Comparison of ENCODE assay signal across 8 mouse cellular contexts in genomic region chr11:29129862-29130384, GRCm38 (mm10). TPM values are rescaled to one million over a fixed set of nuclear protein-coding genes. Genes with fewer than 3 reads are reported as not detected.
DNase-seq lines count a peak whose midpoint lies in the region; ATAC-seq and TF ChIP-seq lines count a peak whose summit lies in the region.

No protein-coding gene starts in this region.

- H3K9ac ChIP-seq in hindbrain, embryonic 15.5 days: peak overlapping the region; percentile 87

- DNase-seq in kidney, adult 2 months: no peak
- DNase-seq in kidney, adult 8-10 months: no peak
- DNase-seq in midbrain, embryonic 10.5 days (ENCODE audit: low spot score): no peak
- no peak for DNase-seq in ovary, postnatal 14 days (ENCODE audit: low spot score)
- DNase-seq in Muller cell, postnatal 12 days (ENCODE audit: inconsistent ontology term): no peak

- H3K36me3 ChIP-seq in kidney, adult 2 months (ENCODE audit: control insufficient read depth, insufficient read depth, low read length): no peaks in the 10 kb centered on the region; the same call in 1 of the 2 replicates
- peaks cover 25% of the 10 kb centered on the region for H3K36me3 ChIP-seq in E14TG2a.4 (ENCODE audit: insufficient read depth, low read length)
- peaks cover 15% of the 10 kb centered on the region for H3K36me3 ChIP-seq in hindbrain, embryonic 15.5 days
- H3K36me3 ChIP-seq in midbrain, embryonic 10.5 days: peaks cover 15% of the 10 kb centered on the region

- H3K9me3 ChIP-seq in E14TG2a.4 (ENCODE audit: low read length): peaks cover 7% of the 10 kb centered on the region; the same call in 1 of the 2 replicates
- H3K9me3 ChIP-seq in hindbrain, embryonic 15.5 days: no peaks in the 10 kb centered on the region
- no peaks in the 10 kb centered on the region for H3K9me3 ChIP-seq in midbrain, embryonic 10.5 days (replicated peaks)

- H3K27ac ChIP-seq in kidney, adult 2 months (ENCODE audit: insufficient read depth, low read depth, low read length): no peak overlapping the region
- H3K27ac ChIP-seq in brown adipose tissue, adult 24 weeks (replicated peaks; ENCODE audit: low read depth, low read length): no peak overlapping the region
- peak overlapping the region; percentile 82 for H3K27ac ChIP-seq in hindbrain, embryonic 15.5 days (replicated peaks)
- peak overlapping the region; percentile 92 for H3K27ac ChIP-seq in midbrain, embryonic 10.5 days (replicated peaks)

- TF ChIP-seq POLR2A in kidney, adult 2 months (IDR thresholded peaks at IDR 0.05; ENCODE audit: low read depth, low read length): no peak

- H3K4me3 ChIP-seq in kidney, adult 2 months (ENCODE audit: insufficient read depth, low read depth, low read length): peak overlapping the region; percentile 82
- H3K4me3 ChIP-seq in E14TG2a.4 (replicated peaks; ENCODE audit: low read length): peak overlapping the region; percentile 92
- peak overlapping the region; percentile 80 for H3K4me3 ChIP-seq in brown adipose tissue, adult 24 weeks (ENCODE audit: insufficient read depth, low read depth, low read length)
- H3K4me3 ChIP-seq in hindbrain, embryonic 15.5 days: peak overlapping the region; percentile 98
- peak overlapping the region; percentile 86 for H3K4me3 ChIP-seq in midbrain, embryonic 10.5 days

- peak overlapping the region; percentile 78 for H3K4me2 ChIP-seq in hindbrain, embryonic 15.5 days

- no peak for TF ChIP-seq CTCF in kidney, adult 2 months (conservative IDR thresholded peaks at IDR 0.05; ENCODE audit: insufficient read depth, insufficient read length, low read depth, low read length)
- no peak for TF ChIP-seq CTCF in E14TG2a.4 (conservative IDR thresholded peaks at IDR 0.05; ENCODE audit: low read length)

- H3K4me1 ChIP-seq in kidney, adult 2 months (ENCODE audit: control insufficient read depth, insufficient read depth, low read length): no peaks in the 10 kb centered on the region
- H3K4me1 ChIP-seq in E14TG2a.4 (replicated peaks; ENCODE audit: low read depth, low read length): peaks cover 3% of the 10 kb centered on the region
- H3K4me1 ChIP-seq in brown adipose tissue, adult 24 weeks (ENCODE audit: control insufficient read depth, insufficient read depth, insufficient read length, low read length): no peaks in the 10 kb centered on the region
- H3K4me1 ChIP-seq in hindbrain, embryonic 15.5 days (replicated peaks): peaks cover 10% of the 10 kb centered on the region
- H3K4me1 ChIP-seq in midbrain, embryonic 10.5 days: peaks cover 10% of the 10 kb centered on the region

- no peaks in the 10 kb centered on the region for H3K27me3 ChIP-seq in kidney, adult 2 months (replicated peaks; ENCODE audit: control insufficient read depth, insufficient read depth, low read length)
- no peaks in the 10 kb centered on the region for H3K27me3 ChIP-seq in E14TG2a.4 (ENCODE audit: insufficient read depth, low read length)
- H3K27me3 ChIP-seq in hindbrain, embryonic 15.5 days: no peaks in the 10 kb centered on the region
- no peaks in the 10 kb centered on the region for H3K27me3 ChIP-seq in midbrain, embryonic 10.5 days (ENCODE audit: low read depth, poor library complexity, severe bottlenecking)

- ATAC-seq in hindbrain, embryonic 15.5 days (ENCODE audit: low FRiP score, low read depth): peak; percentile 70

- WGBS in kidney, adult 2 months: 46% methylated on average over 11 of the region's 11 CpGs
- WGBS in hindbrain, embryonic 15.5 days: 60% methylated on average over 11 of the region's 11 CpGs
- 74% methylated on average over 11 of the region's 11 CpGs for WGBS in midbrain, embryonic 10.5 days

RNA-seq across cellular contexts. Expression of gene Pnpt1, which starts 0.6 kb away (rescaled TPM):
- 13.5 and 13.7 TPM in 2 replicates for polyA plus RNA-seq in kidney, adult 2 months (2012; rRNA removed)
- polyA plus RNA-seq in brown adipose tissue, adult 24 weeks (2012; ENCODE audit: insufficient read depth, insufficient read length, missing spikeins): 37.5 and 45.9 TPM in 2 replicates
- 25.1 and 26.9 TPM in 2 replicates for polyA plus RNA-seq in hindbrain, embryonic 15.5 days (2015; fragmentation: Nextera tagmentation; extraction: Ambion mirVana)
- polyA plus RNA-seq in midbrain, embryonic 10.5 days (2016; fragmentation: Nextera tagmentation; extraction: Ambion mirVana): 37.3 and 42.3 TPM in 2 replicates

RNA-seq across cellular contexts. Expression of gene Ppp4r3b, which starts 42.8 kb away (rescaled TPM):
- 6.5 and 8.7 TPM in 2 replicates for polyA plus RNA-seq in kidney, adult 2 months (2012; rRNA removed)
- polyA plus RNA-seq in brown adipose tissue, adult 24 weeks (2012; ENCODE audit: insufficient read depth, insufficient read length, missing spikeins): 37.5 and 44.4 TPM in 2 replicates
- polyA plus RNA-seq in hindbrain, embryonic 15.5 days (2015; fragmentation: Nextera tagmentation; extraction: Ambion mirVana): 63.4 and 65.4 TPM in 2 replicates
- 103 and 108 TPM in 2 replicates for polyA plus RNA-seq in midbrain, embryonic 10.5 days (2016; fragmentation: Nextera tagmentation; extraction: Ambion mirVana)

Comparison
In these comparisons a context has a peak if more than half of its experiments do, and no peak if none do; other contexts are left out.
1. H3K27ac ChIP-seq: peak in hindbrain, embryonic 15.5 days (single experiment) and midbrain, embryonic 10.5 days (single experiment); none in kidney, adult 2 months (single experiment) and brown adipose tissue, adult 24 weeks (single experiment).
2. Peak in every context shown above with its lines, with median percentiles within 50 percentile points of each other: H3K4me3 ChIP-seq.